Mouse (Mus musculus) brown adipose tissue, adult 24 weeks (tissue): Measurements from ENCODE around the gene Hoxd8. TPM values are rescaled to one million over a fixed set of nuclear protein-coding genes. Genes with fewer than 3 reads are reported as not detected.

Experiments
- H3K27ac ChIP-seq: fragments of 200-500 bp; replicated peaks from 2 replicates; pipeline ENCODE4 v1.5.1; 2012; ENCODE audit warnings: low read depth, mild to moderate bottlenecking, low read length
- H3K4me1 ChIP-seq: fragments of 200-500 bp; 2 replicates; pipeline ENCODE4 v1.6.1; 2012; ENCODE audit warnings: low read length, mixed read lengths; ENCODE audit not compliant: control insufficient read depth, insufficient read depth, insufficient read length
- H3K4me3 ChIP-seq: fragments of 200-500 bp; 2 replicates; pipeline ENCODE4 v1.5.1; 2012; ENCODE audit warnings: low read depth, mild to moderate bottlenecking, low read length, moderate library complexity; ENCODE audit not compliant: insufficient read depth
- polyA plus RNA-seq: library from polyadenylated mRNA; stranded (reverse); fragments of >200 nt; gene quantifications from 2 replicates; pipeline ENCODE4 v1.2.4, GENCODE M21; 2012; ENCODE audit not compliant: missing spikeins, insufficient read depth, insufficient read length

Hoxd8 gene
- polyA plus RNA-seq, 1 experiment, result 10.4 TPM

DNA sequence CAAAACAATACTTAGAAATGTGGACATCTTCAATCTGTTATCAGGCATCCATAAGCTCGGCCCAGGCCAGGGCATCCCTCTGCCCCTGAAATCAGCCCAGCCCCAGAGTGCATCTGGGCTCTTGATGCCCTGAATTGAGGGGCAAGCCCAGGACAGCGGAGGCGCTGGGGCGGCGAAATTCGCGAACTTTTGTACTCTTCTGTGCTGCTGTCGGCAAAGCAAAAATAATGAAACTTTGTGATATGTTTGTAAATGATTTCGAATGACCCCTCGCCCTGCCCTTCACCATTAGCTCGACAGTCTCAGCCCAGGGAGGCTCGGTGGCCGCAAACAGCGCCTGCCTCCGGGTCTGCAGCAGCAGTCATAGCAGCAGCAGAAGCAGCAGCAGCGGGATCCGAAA lies 20.8 kb downstream of the Hoxd8 start:
- H3K4me3 ChIP-seq, result no peak overlapping the region
- no peak overlapping the region for H3K27ac ChIP-seq
- H3K4me1 ChIP-seq, result peaks cover 5% of the 10 kb centered on the region

DNA sequence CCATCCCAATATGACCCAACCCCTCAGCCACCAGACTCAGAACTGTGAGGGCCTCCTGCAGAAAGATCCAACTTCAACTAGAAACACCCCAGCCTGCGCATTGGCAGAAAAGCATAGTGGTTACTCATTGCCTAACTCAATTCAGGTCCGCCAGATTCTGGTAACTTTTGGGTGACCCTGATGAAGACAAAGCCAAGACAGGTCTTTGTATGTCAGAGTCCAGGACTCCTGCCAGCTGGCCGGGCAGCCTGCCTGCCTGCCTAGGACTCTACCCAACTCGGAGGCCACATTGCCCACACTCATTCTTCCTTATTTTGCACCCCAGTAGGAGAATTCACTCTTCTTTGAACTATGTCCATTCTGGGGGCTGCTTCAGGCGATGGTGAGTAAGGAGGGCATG lies 22.1 kb downstream of the Hoxd8 start, which contains the start of gene Gm28230:
TSS of gene Gm28230 (plus strand) at position 178 of the 400 bp plus-strand sequence.
- peak within 1 kb of the TSS; percentile 35 for H3K4me3 ChIP-seq
- H3K27ac ChIP-seq, result no peak within 1 kb of the TSS
- peaks cover 5% of the 10 kb centered on the region for H3K4me1 ChIP-seq

DNA sequence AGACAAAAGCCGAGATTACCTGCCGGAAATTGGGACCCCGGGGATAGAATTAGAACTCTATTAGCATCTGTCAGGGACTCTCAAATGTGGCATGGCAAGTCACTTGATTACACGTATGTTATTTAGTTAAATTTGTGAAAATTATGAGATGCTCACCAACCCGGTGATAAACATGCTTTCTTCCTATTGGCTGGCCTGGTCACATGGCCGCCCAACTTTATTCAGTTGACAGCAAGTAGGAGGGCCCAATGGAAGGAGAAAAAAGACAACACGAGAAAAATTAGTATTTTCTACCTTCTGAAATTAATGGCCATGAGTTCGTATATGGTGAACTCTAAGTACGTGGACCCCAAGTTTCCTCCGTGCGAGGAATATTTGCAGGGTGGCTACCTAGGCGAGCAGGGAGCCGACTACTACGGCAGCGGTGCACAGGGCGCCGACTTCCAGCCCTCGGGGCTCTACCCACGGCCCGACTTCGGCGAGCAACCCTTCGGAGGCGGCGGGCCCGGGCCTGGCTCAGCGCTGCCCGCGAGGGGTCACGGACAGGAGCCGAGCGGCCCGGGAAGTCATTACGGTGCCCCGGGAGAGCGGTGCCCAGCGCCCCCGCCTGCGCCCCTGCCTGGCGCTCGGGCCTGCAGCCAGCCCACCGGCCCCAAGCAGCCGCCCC lies 22.7 kb downstream of the Hoxd8 start:
- Histone ChIP-seq H3K4me1 (peaks cover 3% of the 10 kb centered on the region), H3K4me3 (peak overlapping the region; percentile 35), H3K27ac (no peak overlapping the region)

DNA sequence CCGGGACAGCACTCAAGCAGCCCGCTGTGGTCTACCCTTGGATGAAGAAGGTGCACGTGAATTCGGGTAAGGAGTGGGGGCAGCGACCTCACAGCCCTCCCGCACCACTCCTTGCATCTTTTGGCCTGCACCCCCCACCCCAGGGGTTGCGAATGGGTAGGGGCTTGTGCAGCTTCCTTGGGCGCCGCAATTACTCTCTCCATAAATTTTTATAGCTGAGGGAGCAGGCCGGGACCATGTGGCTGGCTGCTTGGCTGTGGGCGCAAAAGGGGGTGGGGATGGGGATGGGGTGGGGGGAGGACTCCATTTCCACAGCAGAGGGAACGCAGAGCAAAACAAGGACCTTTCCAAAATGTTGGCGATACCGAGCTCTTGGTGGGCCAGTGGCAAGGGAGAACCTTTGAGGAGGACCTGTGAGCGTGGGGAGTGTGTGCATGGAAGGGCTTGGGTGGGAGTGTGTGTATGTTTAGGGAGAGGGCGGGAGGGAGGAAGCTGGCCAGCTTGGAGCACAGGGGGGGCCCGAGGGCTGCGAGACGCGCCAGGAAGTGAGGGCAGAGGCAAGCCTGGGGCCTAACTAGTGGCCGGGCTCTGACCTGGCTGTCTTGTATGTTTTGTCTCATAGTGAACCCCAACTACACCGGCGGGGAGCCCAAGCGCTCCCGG lies 23.4 kb downstream of the Hoxd8 start:
- Histone ChIP-seq H3K4me1 (peaks cover 3% of the 10 kb centered on the region), H3K4me3 (no peak overlapping the region), H3K27ac (no peak overlapping the region)

DNA sequence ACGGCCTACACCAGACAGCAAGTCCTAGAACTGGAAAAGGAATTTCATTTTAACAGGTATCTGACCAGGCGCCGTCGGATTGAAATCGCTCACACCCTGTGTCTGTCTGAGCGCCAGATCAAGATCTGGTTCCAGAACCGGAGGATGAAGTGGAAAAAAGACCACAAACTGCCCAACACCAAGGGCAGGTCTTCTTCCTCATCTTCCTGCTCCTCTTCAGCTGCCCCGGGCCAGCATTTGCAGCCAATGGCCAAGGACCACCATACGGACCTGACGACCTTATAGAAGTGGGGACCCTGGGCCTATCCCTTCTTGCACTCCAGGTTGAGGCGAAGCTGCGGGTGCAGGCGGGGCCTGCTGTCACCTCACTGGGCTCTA lies 23.9 kb downstream of the Hoxd8 start:
- peaks cover 3% of the 10 kb centered on the region for H3K4me1 ChIP-seq
- no peak overlapping the region for H3K4me3 ChIP-seq
- H3K27ac ChIP-seq, result no peak overlapping the region

DNA sequence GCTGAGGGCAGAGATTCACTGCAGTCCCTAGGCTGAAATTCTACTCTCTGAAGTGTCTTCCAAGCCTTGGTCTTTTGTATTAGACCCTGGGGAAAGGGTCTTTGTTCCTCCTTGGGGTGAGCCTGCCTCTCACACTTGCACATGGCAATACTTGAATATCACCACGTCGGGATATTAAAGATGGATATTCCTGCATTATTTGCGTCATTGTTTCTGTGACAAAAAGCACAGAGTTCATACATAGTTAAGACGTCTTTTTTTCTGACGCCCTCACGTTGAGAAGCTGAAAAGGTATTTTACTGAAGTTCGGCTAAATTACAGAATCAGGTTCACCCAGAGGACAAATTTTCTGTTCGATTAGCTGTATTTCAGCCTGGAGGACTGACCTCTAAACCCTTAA lies 25.9 kb downstream of the Hoxd8 start:
- Histone ChIP-seq H3K4me1 (no peaks in the 10 kb centered on the region; the same call in 1 of the 2 replicates), H3K27ac (no peak overlapping the region), H3K4me3 (no peak overlapping the region)

DNA sequence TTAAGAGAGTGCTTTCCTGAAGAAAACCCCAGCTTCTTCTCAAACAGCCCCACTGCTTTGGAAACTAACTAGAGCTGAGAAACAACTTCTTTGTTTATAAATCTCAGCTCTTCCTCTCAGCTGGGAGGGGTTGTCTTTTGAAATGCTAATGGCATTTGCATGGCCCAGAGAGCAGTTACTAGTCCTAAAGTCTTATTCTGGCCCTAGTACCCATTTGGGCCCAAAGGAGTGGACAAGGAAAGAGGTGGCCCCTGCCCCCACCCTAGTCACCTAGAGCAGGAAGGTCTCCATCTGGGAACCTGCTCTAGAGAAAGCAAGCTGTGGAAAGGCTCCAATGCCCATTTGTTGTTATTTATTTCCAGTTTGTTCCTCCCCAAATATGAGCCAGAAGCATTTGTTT lies 26.6 kb downstream of the Hoxd8 start:
- Histone ChIP-seq H3K4me3 (no peak overlapping the region), H3K4me1 (no peaks in the 10 kb centered on the region; the same call in 1 of the 2 replicates), H3K27ac (no peak overlapping the region)

DNA sequence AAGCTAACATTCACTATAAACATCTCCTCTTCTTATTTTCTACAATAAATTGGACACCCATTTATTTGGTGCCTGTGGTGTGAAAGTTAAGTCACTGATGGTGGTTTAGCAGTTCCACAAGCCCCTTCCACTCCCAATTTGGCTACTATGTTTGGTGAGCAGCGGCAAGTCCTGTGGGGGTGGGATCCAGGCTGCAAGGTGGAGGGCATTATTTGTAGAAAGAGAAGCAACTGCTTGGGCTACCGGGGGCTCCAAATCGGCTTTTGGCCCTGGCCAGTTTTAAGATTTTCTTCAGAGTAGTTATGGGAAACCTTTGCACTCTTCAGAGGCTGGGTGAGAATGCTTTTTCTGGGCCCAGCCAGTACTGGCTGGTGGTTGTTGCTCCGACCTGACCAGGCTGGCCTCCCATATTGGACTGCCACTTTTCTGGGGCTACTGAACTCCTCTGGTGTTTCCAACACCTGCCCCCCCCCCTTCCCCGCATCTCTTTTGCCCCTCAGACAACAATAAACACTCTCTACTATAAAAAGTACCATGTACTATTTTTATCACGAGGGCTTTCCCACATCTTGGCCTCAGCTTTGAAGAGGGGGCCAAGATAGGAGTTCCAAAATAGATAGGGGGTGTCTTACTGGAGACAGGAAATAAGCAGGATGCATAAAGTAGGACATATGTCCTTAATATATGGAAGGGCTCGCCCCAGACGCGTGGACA lies 27.5 kb downstream of the Hoxd8 start:
- Histone ChIP-seq H3K4me1 (no peaks in the 10 kb centered on the region), H3K27ac (no peak overlapping the region), H3K4me3 (no peak overlapping the region)

DNA sequence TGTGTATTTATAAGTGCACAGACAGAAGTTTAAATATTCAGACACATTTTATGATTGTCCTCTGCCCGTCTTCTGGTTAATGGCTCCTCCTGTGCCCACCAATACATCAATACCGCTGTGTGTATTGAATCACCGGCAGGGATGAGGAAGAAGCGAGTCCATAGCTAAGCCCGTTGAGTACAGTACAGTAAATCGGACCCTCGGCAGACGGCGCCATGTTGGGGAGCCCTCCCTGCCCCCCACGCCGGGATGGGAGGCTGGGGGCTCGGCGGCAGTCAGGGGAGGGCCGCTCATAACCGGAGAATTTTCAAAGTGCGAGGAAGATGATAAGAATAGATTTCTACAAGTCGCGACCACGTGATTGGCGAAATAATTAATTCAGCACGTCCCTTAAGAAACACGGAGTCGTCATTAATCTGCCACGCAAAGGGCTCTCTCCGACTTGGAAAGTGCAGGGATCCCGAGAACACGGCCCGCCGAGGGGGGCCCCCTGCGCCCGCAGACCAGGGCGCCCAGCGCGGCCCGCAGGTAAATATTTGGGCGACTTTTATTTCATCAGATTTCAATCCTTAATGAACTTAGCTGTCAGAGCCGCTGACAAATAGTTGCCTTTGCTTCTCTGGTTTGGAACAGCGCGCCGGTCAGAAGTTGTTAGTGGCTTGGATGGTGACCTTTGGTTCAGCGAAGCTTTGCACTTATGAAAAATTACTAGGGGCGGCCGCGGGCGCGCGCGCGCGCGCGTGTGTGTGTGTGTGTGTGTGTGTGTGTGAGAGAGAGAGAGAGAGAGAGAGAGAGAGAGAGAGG lies 28.3 kb downstream of the Hoxd8 start:
- H3K4me3 ChIP-seq, result no peak overlapping the region
- no peak overlapping the region for H3K27ac ChIP-seq

DNA sequence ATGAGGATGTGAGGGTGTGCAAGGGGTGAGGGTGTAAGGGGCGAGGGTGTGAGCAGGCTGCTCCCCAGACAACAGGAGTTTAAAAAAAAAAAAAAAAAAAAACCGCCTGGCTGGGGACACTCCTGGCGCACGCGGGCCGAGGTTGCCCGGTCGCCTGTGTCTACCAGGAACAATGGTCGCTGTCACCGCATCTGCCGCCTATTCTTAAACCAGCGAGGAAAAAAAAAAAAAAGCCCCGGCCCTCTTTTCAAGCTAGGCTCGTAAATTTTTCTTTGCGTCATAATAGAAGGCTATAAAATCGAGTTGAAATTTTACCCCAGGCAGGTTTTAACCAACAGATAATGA lies 28.9 kb downstream of the Hoxd8 start:
- Histone ChIP-seq H3K27ac (no peak overlapping the region), H3K4me1 (no peaks in the 10 kb centered on the region), H3K4me3 (no peak overlapping the region)

More for the DNA sequence above, 28.3 kb downstream of the Hoxd8 start:
- H3K4me1 ChIP-seq, result no peaks in the 10 kb centered on the region

DNA sequence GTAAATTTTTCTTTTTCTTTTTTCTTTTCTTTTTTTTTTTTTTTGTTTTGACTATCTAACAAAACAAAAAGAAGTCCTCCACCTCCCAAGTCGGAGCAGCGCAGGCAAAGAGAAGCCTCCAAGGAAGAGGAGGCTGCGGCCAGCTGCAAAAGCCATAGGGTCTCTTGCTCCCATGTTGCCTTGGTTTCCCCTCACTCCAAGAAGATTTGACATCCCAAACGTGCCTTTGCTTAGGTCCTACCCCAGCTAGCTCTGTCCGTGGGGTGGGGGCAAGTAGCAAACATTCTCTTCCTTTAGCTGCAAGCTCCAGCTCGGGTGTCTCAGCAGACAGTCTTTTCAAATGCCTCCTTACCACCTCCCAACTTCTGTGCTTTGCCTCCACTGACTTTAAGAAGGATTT lies 29.4 kb downstream of the Hoxd8 start:
- H3K4me1 ChIP-seq, result no peaks in the 10 kb centered on the region
- no peak overlapping the region for H3K27ac ChIP-seq
- H3K4me3 ChIP-seq, result no peak overlapping the region

DNA sequence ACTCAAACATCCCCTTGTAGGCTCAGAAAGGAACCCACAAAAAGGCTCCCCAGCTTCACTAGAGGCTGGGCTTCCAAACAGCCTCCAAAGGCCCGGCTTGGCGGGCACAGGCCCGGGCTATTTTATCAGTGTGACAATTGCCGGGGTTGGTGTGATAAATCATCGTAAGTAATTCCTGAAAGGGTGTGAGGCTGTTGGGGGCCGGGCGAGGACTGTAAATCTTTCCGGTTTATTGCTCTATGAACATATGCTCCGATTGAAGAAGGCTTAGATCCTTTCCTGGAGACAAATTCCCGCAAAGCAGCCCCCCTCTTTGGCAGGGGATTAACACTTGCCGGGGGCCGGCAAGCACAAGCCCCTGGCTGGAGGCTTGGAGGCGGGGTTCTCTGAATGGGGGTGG lies 30.0 kb downstream of the Hoxd8 start:
- Histone ChIP-seq H3K4me3 (no peak overlapping the region), H3K27ac (no peak overlapping the region), H3K4me1 (no peaks in the 10 kb centered on the region)

DNA sequence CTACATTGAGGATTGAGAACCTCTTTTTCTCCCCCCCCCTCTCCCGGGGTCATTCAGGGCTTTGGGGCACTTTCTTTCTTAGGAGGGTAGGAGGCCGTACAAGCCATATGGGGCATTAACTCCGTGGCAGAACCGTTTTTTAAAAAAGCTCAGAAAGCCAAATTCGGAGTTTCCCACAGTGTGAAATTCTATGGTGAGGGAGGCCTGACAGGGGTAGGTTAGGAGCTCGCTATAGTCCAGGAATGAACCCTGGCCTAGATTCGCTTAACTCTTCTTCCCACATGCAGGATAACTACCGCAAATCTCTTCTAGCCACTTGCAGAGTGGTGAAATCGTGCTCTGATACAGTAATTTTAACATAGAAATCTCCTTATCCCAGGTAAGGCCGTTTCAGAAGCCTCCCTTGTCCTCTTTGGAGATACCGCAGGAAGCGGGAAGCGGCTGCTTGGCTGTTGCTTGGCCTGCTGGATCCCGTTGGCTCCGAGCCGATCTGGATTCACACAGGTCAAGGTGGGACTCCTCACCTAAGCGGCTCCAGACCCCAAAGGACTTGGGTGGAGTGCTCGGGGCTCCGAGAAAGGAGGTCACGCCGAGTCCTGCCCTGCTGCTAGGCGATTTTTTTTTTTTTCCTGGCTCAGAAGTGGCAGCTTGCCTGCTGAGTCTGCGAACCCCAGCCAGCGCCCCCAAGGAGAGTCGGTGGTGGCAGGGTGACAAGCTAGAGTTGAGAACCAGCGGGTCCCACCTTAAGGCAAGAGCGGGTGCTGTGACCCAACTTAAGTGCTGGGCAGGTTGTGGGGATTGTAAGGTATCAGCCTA lies 30.8 kb downstream of the Hoxd8 start:
- no peaks in the 10 kb centered on the region for H3K4me1 ChIP-seq
- no peak overlapping the region for H3K27ac ChIP-seq
- H3K4me3 ChIP-seq, result no peak overlapping the region

DNA sequence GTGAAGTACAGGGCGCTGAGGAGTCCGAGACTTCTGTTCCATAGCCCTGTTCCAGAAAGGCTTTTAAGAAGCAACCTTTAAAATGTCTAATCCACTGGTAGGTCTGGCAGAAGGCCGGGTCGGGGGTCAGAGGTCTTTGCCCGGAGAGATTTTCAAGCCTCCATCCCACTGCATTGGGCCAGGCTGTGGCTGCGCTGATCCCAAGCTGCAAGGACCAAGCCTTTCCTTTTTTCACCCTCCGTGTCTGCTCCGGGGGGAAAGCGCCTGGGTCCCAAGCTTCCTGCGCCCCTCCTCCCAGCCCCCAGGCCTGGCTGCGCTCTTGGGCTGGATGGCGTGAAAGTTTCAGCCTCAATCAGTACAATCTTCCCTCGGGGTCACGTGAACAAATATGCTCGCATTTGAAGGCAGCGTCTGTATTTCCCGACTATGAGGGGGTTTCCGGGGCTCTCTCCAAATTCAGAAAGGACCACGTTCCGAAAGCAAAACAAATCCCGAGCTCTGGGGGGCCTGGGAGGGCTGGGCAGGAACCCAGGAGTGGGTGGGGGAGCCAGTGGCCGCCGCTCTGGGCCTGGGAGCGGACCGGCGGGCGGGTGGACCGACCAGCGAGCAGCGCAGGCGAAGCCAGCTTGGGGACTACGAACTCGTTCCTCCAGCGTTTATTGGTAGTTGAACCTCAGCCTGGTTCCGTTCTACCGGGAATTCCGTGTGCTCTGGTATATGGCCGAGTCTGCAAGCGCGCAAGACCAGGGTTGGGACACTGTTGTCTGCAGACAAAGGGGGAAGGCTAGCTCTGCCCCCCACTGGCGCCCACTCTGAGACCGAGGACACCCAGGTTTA lies 31.7 kb downstream of the Hoxd8 start:
- H3K4me3 ChIP-seq, result no peak overlapping the region

More for the DNA sequence above, 31.7 kb downstream of the Hoxd8 start:
- Histone ChIP-seq H3K27ac (no peak overlapping the region), H3K4me1 (no peaks in the 10 kb centered on the region)
